Mouse (Mus musculus): ENCODE data around the gene Alad. TPM values are rescaled to one million over a fixed set of nuclear protein-coding genes. Genes with fewer than 3 reads are reported as not detected.
A peak's percentile ranks its signal among the peaks of the same experiment; 100 is the strongest.

The Alad gene
- polyA plus RNA-seq, 1 experiment, result 26.9 TPM

DNA sequence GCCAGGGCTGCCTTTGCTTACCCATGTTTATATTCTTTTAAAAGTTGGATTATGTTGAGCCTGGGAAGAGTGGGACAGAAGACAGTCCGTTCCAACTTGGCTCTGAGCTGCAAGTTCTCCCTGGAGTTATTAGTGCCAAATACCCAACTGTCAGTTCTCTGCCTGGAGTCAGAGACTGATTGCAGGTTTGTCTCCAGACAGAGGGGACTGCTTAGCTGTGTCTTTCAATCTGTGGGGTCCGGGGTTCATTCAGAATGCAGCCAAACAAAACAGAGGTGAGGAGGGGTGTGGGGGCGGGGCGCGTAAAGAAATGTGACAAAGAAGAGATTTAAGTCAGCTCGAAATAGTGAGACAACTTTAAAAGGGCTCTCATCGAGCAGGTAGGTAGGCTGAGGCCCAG, 18.2 kb downstream of the Alad start:
- Histone ChIP-seq H3K4me1 (ENCODE audit: control insufficient read depth, insufficient read depth, low read length) (no peaks in the 10 kb centered on the region), H3K36me3 (ENCODE audit: control insufficient read depth, insufficient read depth, low read length, poor library complexity, severe bottlenecking) (no peaks in the 10 kb centered on the region), H3K27me3 (ENCODE audit: control insufficient read depth, insufficient read depth, low read length, poor library complexity, severe bottlenecking) (no peaks in the 10 kb centered on the region), H3K9ac (ENCODE audit: low read depth, poor library complexity, severe bottlenecking) (peak overlapping the region; percentile 32), H3K4me3 (ENCODE audit: low read depth, low read length) (peak overlapping the region; percentile 74), H3K9me3 (replicated peaks; ENCODE audit: control insufficient read depth, insufficient read depth, low read length, poor library complexity, severe bottlenecking) (no peaks in the 10 kb centered on the region), H3K27ac (ENCODE audit: insufficient read depth, low read length) (no peak overlapping the region)
- TF ChIP-seq EP300 (IDR thresholded peaks at IDR 0.05; ENCODE audit: insufficient read depth, low read depth, low read length) (no peak), CTCF (IDR thresholded peaks at IDR 0.05; ENCODE audit: low read depth, low read length) (no peak)

DNA sequence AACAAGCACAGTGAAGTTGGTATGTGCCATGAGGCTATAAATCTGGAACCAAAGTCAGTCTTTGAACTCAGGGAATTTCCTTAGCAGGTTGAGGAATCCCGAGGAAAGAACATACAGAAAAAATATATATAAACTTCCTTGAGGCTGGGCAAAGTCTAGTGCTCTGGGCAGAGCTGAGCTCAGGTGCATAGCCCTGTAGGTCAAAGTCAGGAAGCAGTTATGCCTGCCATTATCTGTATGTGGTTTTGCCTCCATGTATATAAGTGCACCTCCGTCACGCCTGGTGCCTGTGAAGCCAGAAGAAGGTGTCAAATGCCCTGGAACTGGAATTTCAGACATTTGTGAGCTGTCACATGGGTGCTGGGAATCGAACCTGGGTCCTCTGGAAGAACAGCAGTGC, 18.9 kb downstream of the Alad start:
- no peak overlapping the region for H3K27ac ChIP-seq (ENCODE audit: insufficient read depth, low read length)
- no peak overlapping the region for H3K9ac ChIP-seq (ENCODE audit: low read depth, poor library complexity, severe bottlenecking)
- no peaks in the 10 kb centered on the region for H3K9me3 ChIP-seq (replicated peaks; ENCODE audit: control insufficient read depth, insufficient read depth, low read length, poor library complexity, severe bottlenecking)
- H3K4me1 ChIP-seq (ENCODE audit: control insufficient read depth, insufficient read depth, low read length), result no peaks in the 10 kb centered on the region
- H3K27me3 ChIP-seq (ENCODE audit: control insufficient read depth, insufficient read depth, low read length, poor library complexity, severe bottlenecking), result no peaks in the 10 kb centered on the region
- no peak overlapping the region for H3K4me3 ChIP-seq (ENCODE audit: low read depth, low read length)
- H3K36me3 ChIP-seq (ENCODE audit: control insufficient read depth, insufficient read depth, low read length, poor library complexity, severe bottlenecking), result no peaks in the 10 kb centered on the region
- TF ChIP-seq POLR2A (IDR thresholded peaks at IDR 0.05; ENCODE audit: insufficient read depth, low read length) (no peak), CTCF (IDR thresholded peaks at IDR 0.05; ENCODE audit: low read depth, low read length) (no peak), EP300 (IDR thresholded peaks at IDR 0.05; ENCODE audit: insufficient read depth, low read depth, low read length) (no peak)

DNA sequence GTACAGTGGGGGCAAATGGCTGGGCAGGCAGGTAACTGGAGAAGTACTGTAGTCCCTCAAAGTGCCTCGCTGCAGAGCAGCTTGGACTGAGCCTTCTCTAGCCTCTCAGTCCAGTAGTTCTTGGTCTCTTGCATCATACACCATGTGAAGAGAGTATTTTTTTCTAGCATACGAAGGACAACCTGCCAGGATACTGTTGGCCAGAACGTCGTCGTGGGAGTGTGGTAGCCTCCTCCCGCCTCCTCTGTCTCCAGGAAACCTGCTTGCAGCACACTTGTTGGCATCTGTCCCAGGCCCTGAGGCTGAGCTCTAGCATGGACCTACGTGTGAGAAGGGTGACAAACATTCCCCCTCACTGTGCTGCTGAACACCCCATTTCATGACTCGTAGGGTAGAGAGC, 22.9 kb downstream of the Alad start:
- Histone ChIP-seq H3K4me1 (ENCODE audit: control insufficient read depth, insufficient read depth, low read length) (no peaks in the 10 kb centered on the region), H3K27ac (ENCODE audit: insufficient read depth, low read length) (no peak overlapping the region), H3K9ac (ENCODE audit: low read depth, poor library complexity, severe bottlenecking) (no peak overlapping the region), H3K27me3 (ENCODE audit: control insufficient read depth, insufficient read depth, low read length, poor library complexity, severe bottlenecking) (no peaks in the 10 kb centered on the region), H3K36me3 (ENCODE audit: control insufficient read depth, insufficient read depth, low read length, poor library complexity, severe bottlenecking) (no peaks in the 10 kb centered on the region), H3K9me3 (replicated peaks; ENCODE audit: control insufficient read depth, insufficient read depth, low read length, poor library complexity, severe bottlenecking) (no peaks in the 10 kb centered on the region), H3K4me3 (ENCODE audit: low read depth, low read length) (no peak overlapping the region)
- no peak for TF ChIP-seq CTCF (IDR thresholded peaks at IDR 0.05; ENCODE audit: low read depth, low read length)
- no peak for TF ChIP-seq EP300 (IDR thresholded peaks at IDR 0.05; ENCODE audit: insufficient read depth, low read depth, low read length)
- no peak for TF ChIP-seq POLR2A (IDR thresholded peaks at IDR 0.05; ENCODE audit: insufficient read depth, low read length)

DNA sequence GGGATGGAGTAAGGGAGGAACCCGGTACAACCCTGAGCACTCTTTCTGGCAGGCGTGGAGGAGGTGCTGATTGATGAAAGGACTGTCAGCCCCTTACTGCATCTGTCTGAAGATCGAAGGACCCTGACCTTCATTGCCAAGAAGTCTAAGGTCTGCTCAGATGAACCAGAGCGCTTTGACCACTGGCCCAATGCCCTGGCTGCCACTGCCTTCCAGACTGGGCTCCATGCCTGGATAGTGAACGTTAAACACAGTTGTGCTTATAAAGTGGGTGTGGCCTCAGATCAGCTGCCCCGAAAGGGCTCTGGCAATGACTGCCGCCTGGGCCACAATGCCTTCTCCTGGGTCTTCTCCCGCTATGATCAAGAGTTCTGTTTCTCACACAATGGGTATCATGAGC, 23.8 kb downstream of the Alad start:
- Histone ChIP-seq H3K36me3 (ENCODE audit: control insufficient read depth, insufficient read depth, low read length, poor library complexity, severe bottlenecking) (no peaks in the 10 kb centered on the region), H3K27ac (ENCODE audit: insufficient read depth, low read length) (no peak overlapping the region), H3K4me3 (ENCODE audit: low read depth, low read length) (no peak overlapping the region), H3K27me3 (ENCODE audit: control insufficient read depth, insufficient read depth, low read length, poor library complexity, severe bottlenecking) (no peaks in the 10 kb centered on the region), H3K9me3 (replicated peaks; ENCODE audit: control insufficient read depth, insufficient read depth, low read length, poor library complexity, severe bottlenecking) (no peaks in the 10 kb centered on the region), H3K9ac (ENCODE audit: low read depth, poor library complexity, severe bottlenecking) (no peak overlapping the region), H3K4me1 (ENCODE audit: control insufficient read depth, insufficient read depth, low read length) (no peaks in the 10 kb centered on the region)
- TF ChIP-seq EP300 (IDR thresholded peaks at IDR 0.05; ENCODE audit: insufficient read depth, low read depth, low read length) (no peak), POLR2A (IDR thresholded peaks at IDR 0.05; ENCODE audit: insufficient read depth, low read length) (no peak), CTCF (IDR thresholded peaks at IDR 0.05; ENCODE audit: low read depth, low read length) (no peak)

DNA sequence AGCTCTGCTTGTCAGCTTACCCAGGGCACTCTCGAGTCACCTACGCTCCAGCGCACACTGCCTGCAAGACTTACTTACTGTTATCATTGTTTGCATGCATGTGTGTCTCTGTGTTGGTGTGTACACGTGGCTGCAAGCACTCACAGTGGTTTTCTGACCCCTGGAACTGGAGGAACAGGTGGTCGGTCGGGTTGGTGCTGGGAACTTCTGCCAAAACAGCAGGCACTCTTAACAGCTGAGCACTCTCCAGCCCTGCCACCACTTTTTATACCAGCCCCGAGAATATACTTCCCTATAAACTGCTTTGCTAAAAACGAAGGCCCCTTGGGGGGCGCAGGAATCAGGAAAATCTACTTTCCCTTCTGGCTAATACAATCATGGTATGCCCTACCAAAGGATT, 25.5 kb downstream of the Alad start:
- H3K9me3 ChIP-seq (replicated peaks; ENCODE audit: control insufficient read depth, insufficient read depth, low read length, poor library complexity, severe bottlenecking), result no peaks in the 10 kb centered on the region
- no peak overlapping the region for H3K27ac ChIP-seq (ENCODE audit: insufficient read depth, low read length)
- H3K4me1 ChIP-seq (ENCODE audit: control insufficient read depth, insufficient read depth, low read length), result no peaks in the 10 kb centered on the region
- no peaks in the 10 kb centered on the region for H3K27me3 ChIP-seq (ENCODE audit: control insufficient read depth, insufficient read depth, low read length, poor library complexity, severe bottlenecking)
- no peak for TF ChIP-seq POLR2A (IDR thresholded peaks at IDR 0.05; ENCODE audit: insufficient read depth, low read length)
- TF ChIP-seq EP300 (IDR thresholded peaks at IDR 0.05; ENCODE audit: insufficient read depth, low read depth, low read length), result no peak
- no peak for TF ChIP-seq CTCF (IDR thresholded peaks at IDR 0.05; ENCODE audit: low read depth, low read length)
- H3K4me3 ChIP-seq (ENCODE audit: low read depth, low read length), result no peak overlapping the region
- no peaks in the 10 kb centered on the region for H3K36me3 ChIP-seq (ENCODE audit: control insufficient read depth, insufficient read depth, low read length, poor library complexity, severe bottlenecking)
- no peak overlapping the region for H3K9ac ChIP-seq (ENCODE audit: low read depth, poor library complexity, severe bottlenecking)

DNA sequence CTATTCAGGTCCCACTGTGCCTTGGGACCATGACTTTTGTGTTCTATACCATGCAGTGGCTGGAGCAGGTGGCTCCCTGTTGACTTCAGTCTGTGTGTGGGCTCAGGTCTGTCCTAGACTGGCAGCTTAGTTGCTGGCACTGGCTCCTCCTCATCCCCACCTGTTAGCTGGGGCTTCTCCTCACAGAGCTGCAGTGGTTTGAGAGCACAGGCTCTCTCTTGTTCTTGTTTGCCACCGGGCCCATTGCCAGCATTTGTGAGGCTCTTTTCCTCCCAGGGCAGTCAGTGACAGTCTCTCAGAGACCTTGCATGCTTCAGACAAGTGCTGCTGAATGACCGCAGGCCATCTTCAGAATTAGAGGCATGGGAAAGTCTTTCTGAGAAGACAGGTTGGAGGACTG, 27.0 kb downstream of the Alad start:
- Histone ChIP-seq H3K27me3 (ENCODE audit: control insufficient read depth, insufficient read depth, low read length, poor library complexity, severe bottlenecking) (no peaks in the 10 kb centered on the region), H3K4me1 (ENCODE audit: control insufficient read depth, insufficient read depth, low read length) (no peaks in the 10 kb centered on the region), H3K9ac (ENCODE audit: low read depth, poor library complexity, severe bottlenecking) (no peak overlapping the region), H3K27ac (ENCODE audit: insufficient read depth, low read length) (no peak overlapping the region), H3K4me3 (ENCODE audit: low read depth, low read length) (no peak overlapping the region), H3K36me3 (ENCODE audit: control insufficient read depth, insufficient read depth, low read length, poor library complexity, severe bottlenecking) (no peaks in the 10 kb centered on the region; the same call in 1 of the 2 replicates), H3K9me3 (replicated peaks; ENCODE audit: control insufficient read depth, insufficient read depth, low read length, poor library complexity, severe bottlenecking) (no peaks in the 10 kb centered on the region)
- TF ChIP-seq EP300 (IDR thresholded peaks at IDR 0.05; ENCODE audit: insufficient read depth, low read depth, low read length) (no peak), CTCF (IDR thresholded peaks at IDR 0.05; ENCODE audit: low read depth, low read length) (no peak), POLR2A (IDR thresholded peaks at IDR 0.05; ENCODE audit: insufficient read depth, low read length) (no peak)

Measured in ES-Bruce4 (cell line).